Mouse (Mus musculus) stomach, postnatal 0 days (tissue): ENCODE measurements around the gene Scn1a.

Source experiments
- CTCF ChIP-seq: IDR thresholded peaks from 2 replicates; pipeline ENCODE4 v1.5.1; 2016; ENCODE audit warnings: antibody characterized with exemption, low read depth, mild to moderate bottlenecking, moderate library complexity
- EP300 ChIP-seq: optimal IDR thresholded peaks from 2 replicates; pipeline ENCODE3; 2016; ENCODE audit warnings: antibody characterized with exemption

DNA sequence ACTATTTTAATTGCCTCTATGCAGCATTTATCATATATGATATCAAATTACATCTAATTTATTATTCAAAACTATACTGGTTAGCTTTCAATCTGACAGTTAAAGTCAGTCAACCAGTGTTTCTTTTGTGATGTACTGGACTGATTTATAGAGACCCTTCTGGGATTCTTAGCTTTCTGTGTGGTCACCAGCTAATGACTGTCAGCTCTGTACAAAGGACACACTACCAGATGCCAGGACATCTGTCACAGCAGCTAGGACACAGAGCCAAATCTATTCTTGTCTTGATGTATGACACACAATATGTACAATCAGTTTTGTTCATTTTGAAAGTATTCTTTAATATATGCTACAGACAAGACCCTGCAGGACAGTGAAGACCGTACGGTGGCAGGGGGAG lies 72.7 kb downstream of the Scn1a start:
- no peak for TF ChIP-seq CTCF
- TF ChIP-seq EP300, result no peak
